Mouse (Mus musculus) lung, embryonic 14.5 days (tissue): ENCODE measurements around the gene B3galt2. TPM values are rescaled to one million over a fixed set of nuclear protein-coding genes. Genes with fewer than 3 reads are reported as not detected.

Experiments
- ATAC-seq: fragments of 200-750 bp; cut with Nextera tagmentation; 2 replicates; pipeline ENCODE4 v1.8.0; 2017; ENCODE audit warnings: mild to moderate bottlenecking, moderate TSS enrichment, moderate library complexity; ENCODE audit not compliant: insufficient read depth
- DNase-seq: peaks from one replicate; pipeline ENCODE4 v3.0.0-alpha.2; 2015
- H3K27ac ChIP-seq: fragments of 300-500 bp; sonication (generic); 2 replicates; pipeline ENCODE4 v1.5.1; 2014; ENCODE audit warnings: low read depth, mild to moderate bottlenecking, moderate library complexity
- H3K27me3 ChIP-seq: fragments of 300-500 bp; sonication (generic); 2 replicates; pipeline ENCODE4 v1.6.1; 2014; ENCODE audit warnings: low read length, control low read depth; ENCODE audit not compliant: insufficient read depth
- H3K36me3 ChIP-seq: fragments of 300-500 bp; sonication (generic); 2 replicates; pipeline ENCODE4 v1.6.1; 2014; ENCODE audit warnings: control low read depth; ENCODE audit not compliant: insufficient read depth
- H3K4me1 ChIP-seq: fragments of 300-500 bp; sonication (generic); 2 replicates; pipeline ENCODE4 v1.6.1; 2014; ENCODE audit warnings: antibody characterized with exemption, control low read depth; ENCODE audit not compliant: insufficient read depth
- H3K4me2 ChIP-seq: fragments of 300-500 bp; sonication (generic); 2 replicates; pipeline ENCODE4 v1.6.1; 2014; ENCODE audit warnings: mild to moderate bottlenecking
- H3K4me3 ChIP-seq: fragments of 300-500 bp; sonication (generic); 2 replicates; pipeline ENCODE4 v1.5.1; 2014; ENCODE audit warnings: low read depth, low read length
- H3K9ac ChIP-seq: fragments of 300-500 bp; sonication (generic); 2 replicates; pipeline ENCODE4 v1.6.1; 2014
- H3K9me3 ChIP-seq: fragments of 300-500 bp; sonication (generic); 2 replicates; pipeline ENCODE4 v1.6.1; 2016; ENCODE audit warnings: low read depth, low read length, control low read depth
- CTCF ChIP-seq: IDR thresholded peaks from 2 replicates; pipeline ENCODE4 v1.5.1; 2016; ENCODE audit warnings: antibody characterized with exemption, low read depth
- WGBS: fragments of 180-500 bp; shearing (Covaris S2); extraction: QIAGEN DNeasy Blood & Tissue Kit; methylation state at CpG from one replicate; pipeline ENCODE4 v1.1.7; 2014; 5-methylcytosine and 5-hydroxymethylcytosine counted together
- polyA plus RNA-seq: library from polyadenylated mRNA; unstranded; fragments of >200 nt; fragmentation: Nextera tagmentation; extraction: Ambion mirVana; gene quantifications from 2 replicates; pipeline ENCODE4 v1.2.1, GENCODE M21; 2014

Gene B3galt2
- 0.49 and 0.66 TPM in 2 replicates for polyA plus RNA-seq

GRCm38 (mm10) chr1:143640650-143641407 lies at the start of gene B3galt2:
Gene B3galt2 (plus strand): TSS chr1:143640664.
- H3K4me3 ChIP-seq, result peak within 1 kb of the TSS; percentile 8; the same call in 1 of the 2 replicates
- peak; percentile 48 for DNase-seq
- 46% methylated on average over 15 of the region's 15 CpGs for WGBS

GRCm38 (mm10) chr1:143596864-143597263 lies 43.6 kb upstream of the B3galt2 start:
- WGBS, result 59% methylated on average over 2 of the region's 2 CpGs
- no peak overlapping the region for H3K9ac ChIP-seq
- no peak overlapping the region for H3K4me3 ChIP-seq
- DNase-seq (no peak), ATAC-seq (no peak)
- H3K27me3 ChIP-seq, result no peaks in the 10 kb centered on the region
- no peaks in the 10 kb centered on the region for H3K36me3 ChIP-seq
- no peak overlapping the region for H3K27ac ChIP-seq
- no peak overlapping the region for H3K4me2 ChIP-seq
- H3K9me3 ChIP-seq, result no peaks in the 10 kb centered on the region
- TF ChIP-seq CTCF, result no peak
- H3K4me1 ChIP-seq, result no peaks in the 10 kb centered on the region

More at GRCm38 (mm10) chr1:143640650-143641407, at the start of gene B3galt2:
- H3K36me3 ChIP-seq, result no peaks in the 10 kb centered on the region
- TF ChIP-seq CTCF, result no peak
- no peaks in the 10 kb centered on the region for H3K9me3 ChIP-seq
- H3K9ac ChIP-seq, result no peak within 1 kb of the TSS
- no peak within 1 kb of the TSS for H3K27ac ChIP-seq
- no peaks in the 10 kb centered on the region for H3K27me3 ChIP-seq
- no peak for ATAC-seq
- H3K4me2 ChIP-seq, result peak within 1 kb of the TSS; percentile 39
- H3K4me1 ChIP-seq, result no peaks in the 10 kb centered on the region

DNA sequence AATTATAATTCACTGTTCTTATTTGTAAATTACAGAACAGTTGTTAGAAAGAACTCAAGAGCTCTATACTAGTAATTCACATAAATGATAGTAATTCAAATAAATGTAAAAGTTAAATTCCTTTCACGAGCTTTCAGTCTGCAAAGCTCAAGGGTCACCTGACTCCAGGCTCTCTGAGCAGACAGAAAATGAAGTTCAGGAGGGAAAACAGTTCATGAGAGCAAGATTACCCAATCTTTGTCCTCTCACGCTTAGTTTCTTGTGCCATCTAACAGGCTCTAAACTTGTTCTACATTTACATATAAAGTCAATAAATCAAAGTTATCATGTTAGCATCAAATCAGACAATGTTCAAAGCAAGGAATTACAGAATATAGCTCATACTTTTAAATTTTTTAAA lies 31.6 kb upstream of the B3galt2 start:
- ATAC-seq, result no peak
- no peak for DNase-seq
- Histone ChIP-seq H3K9me3 (no peaks in the 10 kb centered on the region), H3K36me3 (peaks cover 10% of the 10 kb centered on the region; the same call in 1 of the 2 replicates), H3K27me3 (no peaks in the 10 kb centered on the region), H3K4me2 (no peak overlapping the region), H3K4me3 (no peak overlapping the region), H3K9ac (no peak overlapping the region), H3K4me1 (no peaks in the 10 kb centered on the region), H3K27ac (no peak overlapping the region)
- no peak for TF ChIP-seq CTCF
- 70% methylated on average over 2 of the region's 2 CpGs for WGBS

DNA sequence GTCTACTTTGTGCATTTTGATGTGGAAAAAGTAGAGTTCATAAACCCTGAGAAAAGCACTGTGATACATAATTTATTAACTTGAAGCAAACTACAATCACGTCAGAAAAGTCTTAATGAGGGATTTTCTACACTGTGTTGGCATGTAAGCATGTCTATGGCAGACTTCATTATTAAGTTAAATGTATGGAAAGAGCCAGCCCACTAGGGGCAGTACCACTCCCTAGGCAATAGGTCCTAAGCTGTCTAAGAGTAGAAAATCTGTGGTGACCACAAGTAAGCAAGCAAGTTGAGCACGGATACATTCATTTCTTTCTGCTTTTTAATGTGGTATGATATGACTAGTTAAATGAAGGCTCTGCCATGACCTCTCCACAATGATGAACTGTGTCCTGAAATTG lies 27.6 kb upstream of the B3galt2 start:
- no peak overlapping the region for H3K27ac ChIP-seq
- H3K4me1 ChIP-seq, result no peaks in the 10 kb centered on the region
- no peak overlapping the region for H3K9ac ChIP-seq
- no peak for TF ChIP-seq CTCF
- no peak for DNase-seq
- no peaks in the 10 kb centered on the region for H3K27me3 ChIP-seq
- no peak overlapping the region for H3K4me3 ChIP-seq
- WGBS, result 85% methylated on average over 2 of the region's 2 CpGs
- no peak overlapping the region for H3K4me2 ChIP-seq
- ATAC-seq, result no peak
- peaks cover 27% of the 10 kb centered on the region for H3K36me3 ChIP-seq
- no peaks in the 10 kb centered on the region for H3K9me3 ChIP-seq

GRCm38 (mm10) chr1:143619760-143620159 lies 20.7 kb upstream of the B3galt2 start:
- Histone ChIP-seq H3K27ac (no peak overlapping the region), H3K4me2 (no peak overlapping the region), H3K4me1 (no peaks in the 10 kb centered on the region), H3K36me3 (peaks cover 24% of the 10 kb centered on the region), H3K4me3 (no peak overlapping the region), H3K27me3 (no peaks in the 10 kb centered on the region), H3K9me3 (no peaks in the 10 kb centered on the region), H3K9ac (no peak overlapping the region)
- WGBS, result 72% methylated on average over 2 of the region's 2 CpGs
- ATAC-seq, result no peak
- TF ChIP-seq CTCF, result no peak
- DNase-seq, result no peak

GRCm38 (mm10) chr1:143621930-143622329 lies 18.5 kb upstream of the B3galt2 start:
- H3K4me1 ChIP-seq, result no peaks in the 10 kb centered on the region
- peaks cover 31% of the 10 kb centered on the region for H3K36me3 ChIP-seq
- no peak overlapping the region for H3K4me3 ChIP-seq
- no peak overlapping the region for H3K27ac ChIP-seq
- ATAC-seq, result no peak
- no peak overlapping the region for H3K4me2 ChIP-seq
- no peak overlapping the region for H3K9ac ChIP-seq
- no peak for DNase-seq
- H3K9me3 ChIP-seq, result no peaks in the 10 kb centered on the region
- TF ChIP-seq CTCF, result no peak
- no peaks in the 10 kb centered on the region for H3K27me3 ChIP-seq

DNA sequence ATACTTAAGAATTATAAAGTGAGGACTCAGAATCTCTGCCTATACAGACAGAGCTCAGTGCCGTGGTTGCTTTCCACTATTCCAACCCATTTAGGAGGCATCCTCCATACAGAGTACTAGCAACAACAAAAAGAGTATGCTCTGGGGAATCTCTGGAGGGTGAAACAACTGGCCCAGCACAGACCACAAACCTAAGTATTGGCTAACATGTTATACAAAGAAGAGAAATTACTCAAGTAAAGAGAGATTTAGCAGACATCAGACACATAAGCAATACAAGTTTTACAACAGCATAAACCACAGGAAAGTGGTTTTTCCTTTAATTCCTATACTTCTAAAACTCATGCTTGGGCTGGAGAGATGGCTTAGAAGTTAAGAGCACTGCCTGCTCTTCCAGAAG lies 17.8 kb upstream of the B3galt2 start:
- ATAC-seq, result no peak
- Histone ChIP-seq H3K4me3 (no peak overlapping the region), H3K9ac (no peak overlapping the region), H3K27me3 (no peaks in the 10 kb centered on the region), H3K9me3 (no peaks in the 10 kb centered on the region), H3K36me3 (peaks cover 32% of the 10 kb centered on the region), H3K27ac (no peak overlapping the region), H3K4me2 (no peak overlapping the region), H3K4me1 (no peaks in the 10 kb centered on the region)
- no peak for TF ChIP-seq CTCF
- DNase-seq, result no peak
- 86% methylated on average over 1 of the region's 1 CpGs for WGBS
